Mouse (Mus musculus) kidney, embryonic 15.5 days (tissue): ENCODE data around the gene Tex10. TPM values are rescaled to one million over a fixed set of nuclear protein-coding genes. Genes with fewer than 3 reads are reported as not detected.

ENCODE experiments used
- ATAC-seq: fragments of 200-750 bp; cut with Nextera tagmentation; replicated peaks from 2 replicates; pipeline ENCODE4 v1.8.0; 2017; ENCODE audit warnings: moderate TSS enrichment; ENCODE audit not compliant: low FRiP score
- H3K27ac ChIP-seq: fragments of 300-500 bp; sonication (generic); 2 replicates; pipeline ENCODE4 v1.5.1; 2015; ENCODE audit warnings: mild to moderate bottlenecking, inconsistent platforms
- H3K27me3 ChIP-seq: fragments of 300-500 bp; sonication (generic); 2 replicates; pipeline ENCODE4 v1.6.1; 2015; ENCODE audit warnings: inconsistent platforms
- H3K36me3 ChIP-seq: fragments of 300-500 bp; sonication (generic); 2 replicates; pipeline ENCODE4 v1.6.1; 2015; ENCODE audit warnings: inconsistent platforms
- H3K4me1 ChIP-seq: fragments of 300-500 bp; sonication (generic); 2 replicates; pipeline ENCODE4 v1.6.1; 2015; ENCODE audit warnings: inconsistent platforms
- H3K4me2 ChIP-seq: fragments of 300-500 bp; sonication (generic); 2 replicates; pipeline ENCODE4 v1.6.1; 2015; ENCODE audit warnings: moderate library complexity, mild to moderate bottlenecking, inconsistent platforms
- H3K4me3 ChIP-seq: fragments of 300-500 bp; sonication (generic); replicated peaks from 2 replicates; pipeline ENCODE4 v1.5.1; 2015; ENCODE audit warnings: mild to moderate bottlenecking, inconsistent platforms
- H3K9ac ChIP-seq: fragments of 300-500 bp; sonication (generic); 2 replicates; pipeline ENCODE4 v1.6.1; 2015; ENCODE audit warnings: mild to moderate bottlenecking, inconsistent platforms
- H3K9me3 ChIP-seq: fragments of 300-500 bp; sonication (generic); replicated peaks from 2 replicates; pipeline ENCODE4 v1.6.1; 2016; ENCODE audit warnings: inconsistent platforms
- WGBS: fragments of 180-500 bp; shearing (Covaris S2); methylation state at CpG from one replicate; pipeline ENCODE4 v1.1.7; 2015; ENCODE audit warnings: mixed read lengths; 5-methylcytosine and 5-hydroxymethylcytosine counted together
- polyA plus RNA-seq: library from polyadenylated mRNA; unstranded; fragments of >200 nt; fragmentation: Nextera tagmentation; extraction: Ambion mirVana; gene quantifications from 2 replicates; pipeline ENCODE4 v1.2.1, GENCODE M21; 2015

The Tex10 gene
- polyA plus RNA-seq, 1 experiment from 2014 or later, result 57.1 TPM

DNA sequence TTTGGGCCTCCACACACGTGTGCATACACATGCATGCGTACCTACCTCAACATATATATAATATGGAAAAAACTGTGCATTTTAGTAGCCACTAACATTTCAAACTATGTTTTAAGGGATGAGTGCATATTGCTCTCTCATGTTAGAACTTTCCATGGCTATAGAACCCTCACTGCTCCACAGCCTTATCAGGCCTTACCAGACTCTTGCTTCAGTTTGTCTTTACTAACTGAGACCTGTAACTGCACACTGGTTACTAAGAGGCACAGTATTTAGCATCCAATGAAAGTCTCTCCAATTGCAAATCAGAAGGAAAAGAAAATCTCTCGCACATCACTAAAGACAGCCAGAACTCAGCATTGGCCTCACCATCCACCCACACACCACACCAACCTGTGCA is 76.3 kb downstream of the Tex10 start:
- Histone ChIP-seq H3K4me3 (no peak overlapping the region), H3K9me3 (no peaks in the 10 kb centered on the region), H3K36me3 (peaks cover 11% of the 10 kb centered on the region; the same call in 1 of the 2 replicates), H3K4me1 (no peaks in the 10 kb centered on the region), H3K9ac (no peak overlapping the region), H3K4me2 (no peak overlapping the region), H3K27me3 (no peaks in the 10 kb centered on the region), H3K27ac (no peak overlapping the region)
- ATAC-seq, result no peak
- 96% methylated on average over 3 of the region's 3 CpGs for WGBS

DNA sequence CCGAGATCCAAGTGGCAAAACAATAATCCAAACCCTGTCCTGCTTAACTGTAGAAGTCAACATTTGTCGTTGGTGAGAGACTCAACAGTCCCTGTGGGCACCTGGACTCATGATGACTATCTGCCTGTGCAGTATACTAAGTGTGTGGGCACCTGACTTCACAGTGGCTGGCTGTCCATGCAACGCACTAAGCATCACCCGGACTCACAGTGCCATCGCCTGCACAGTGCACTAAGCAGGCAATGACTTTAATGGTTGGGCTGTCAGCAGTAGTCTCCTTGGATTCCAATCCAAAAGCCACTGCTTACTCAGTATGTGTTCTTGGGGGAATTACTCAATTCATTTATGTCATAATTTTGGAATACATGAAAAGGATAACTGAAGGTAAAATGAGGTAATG is 90.8 kb downstream of the Tex10 start:
- no peaks in the 10 kb centered on the region for H3K4me1 ChIP-seq
- no peaks in the 10 kb centered on the region for H3K9me3 ChIP-seq
- 84% methylated on average over 5 of the region's 5 CpGs for WGBS
- no peaks in the 10 kb centered on the region for H3K36me3 ChIP-seq
- H3K27me3 ChIP-seq, result no peaks in the 10 kb centered on the region
- no peak overlapping the region for H3K9ac ChIP-seq
- ATAC-seq, result no peak
- no peak overlapping the region for H3K27ac ChIP-seq
- no peak overlapping the region for H3K4me3 ChIP-seq
- H3K4me2 ChIP-seq, result no peak overlapping the region

DNA sequence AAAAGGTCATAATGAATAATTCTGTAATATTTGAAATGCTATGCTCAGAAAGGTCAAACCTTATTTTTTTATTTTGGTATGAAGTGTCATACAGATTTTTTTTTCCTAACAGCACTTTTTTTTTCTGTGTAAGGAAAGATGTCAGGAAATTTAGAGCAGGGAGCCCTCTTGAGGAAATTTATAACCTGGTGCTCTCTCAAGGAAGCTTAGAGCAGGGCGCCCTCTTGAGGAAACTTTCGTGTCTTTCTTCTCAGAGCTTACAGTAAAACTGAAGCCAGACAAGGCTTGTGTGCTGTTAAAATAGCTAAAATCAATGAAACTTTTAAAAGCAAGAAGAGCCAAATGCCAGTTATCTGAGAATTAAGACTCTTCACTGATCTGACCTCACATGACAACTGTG is 92.3 kb downstream of the Tex10 start:
- no peak overlapping the region for H3K9ac ChIP-seq
- ATAC-seq, result no peak
- no peaks in the 10 kb centered on the region for H3K9me3 ChIP-seq
- no peak overlapping the region for H3K4me2 ChIP-seq
- H3K27me3 ChIP-seq, result no peaks in the 10 kb centered on the region
- no peaks in the 10 kb centered on the region for H3K36me3 ChIP-seq
- no peaks in the 10 kb centered on the region for H3K4me1 ChIP-seq
- H3K4me3 ChIP-seq, result no peak overlapping the region
- WGBS, result 1% methylated on average over 2 of the region's 2 CpGs
- H3K27ac ChIP-seq, result no peak overlapping the region

Other genes with a start within 250 kb of the Tex10 start
- 93.1 and 101 TPM in 2 replicates for gene Erp44, start 193.9 kb downstream of the Tex10 start, polyA plus RNA-seq
- gene Invs, start 193.7 kb downstream of the Tex10 start, polyA plus RNA-seq, result 11.0 and 11.8 TPM in 2 replicates
- gene Msantd3, start 66.5 kb upstream of the Tex10 start, polyA plus RNA-seq, result 31.9 and 33.4 TPM in 2 replicates
- 53.8 and 57.1 TPM in 2 replicates for gene Tmeff1, start 111.7 kb upstream of the Tex10 start, polyA plus RNA-seq
- gene Cavin4, start 190.1 kb upstream of the Tex10 start, polyA plus RNA-seq, result 1.4 and 3.2 TPM in 2 replicates